Mouse (Mus musculus): Measurements from ENCODE around the gene Uchl1. TPM values are rescaled to one million over a fixed set of nuclear protein-coding genes. Genes with fewer than 3 reads are reported as not detected.
A peak's percentile ranks its signal among the peaks of the same experiment; 100 is the strongest.

The Uchl1 gene
- polyA plus RNA-seq, 1 experiment from 2014 or later = 18.3 TPM

DNA sequence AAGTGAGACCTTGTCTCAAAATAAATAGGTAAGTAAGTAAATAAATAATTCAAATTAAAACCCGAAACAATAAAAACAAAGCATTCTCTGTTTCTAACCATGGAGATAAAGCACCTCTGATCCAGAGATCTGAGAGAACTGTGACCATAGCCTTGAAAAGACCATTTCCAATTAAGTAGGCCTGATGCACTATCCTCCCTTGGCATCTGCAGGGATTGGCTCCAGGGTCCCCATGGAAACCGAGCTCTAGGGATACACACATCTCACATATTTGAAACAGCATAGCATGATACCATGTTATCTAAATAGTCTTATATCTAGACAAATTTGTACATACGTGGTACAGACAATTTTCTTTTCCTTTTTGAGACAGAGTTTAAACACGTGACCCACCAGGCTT, 26.1 kb downstream of the Uchl1 start:
- H3K27ac ChIP-seq (ENCODE audit: low read length) = no peak overlapping the region
- WGBS = 90% methylated on average over 4 of the region's 4 CpGs
- TF ChIP-seq EP300 (IDR thresholded peaks at IDR 0.05) (no peak), CTCF (IDR thresholded peaks at IDR 0.05) (no peak)
- H3K4me1 ChIP-seq (ENCODE audit: insufficient read depth, low read depth, low read length) = no peaks in the 10 kb centered on the region; the same call in 1 of the 2 replicates
- no peaks in the 10 kb centered on the region for H3K27me3 ChIP-seq (replicated peaks; ENCODE audit: insufficient read depth, low read length)
- H3K4me2 ChIP-seq (replicated peaks; ENCODE audit: low read depth, low read length) = no peak overlapping the region
- H3K9ac ChIP-seq (replicated peaks; ENCODE audit: low read depth) = no peak overlapping the region
- ATAC-seq = no peak
- no peaks in the 10 kb centered on the region for H3K9me3 ChIP-seq (ENCODE audit: low read length)
- H3K4me3 ChIP-seq (ENCODE audit: low read depth, low read length) = no peak overlapping the region
- DNase-seq (ENCODE audit: low spot score) = no peak
- H3K36me3 ChIP-seq (ENCODE audit: insufficient read depth, low read length) = no peaks in the 10 kb centered on the region

DNA sequence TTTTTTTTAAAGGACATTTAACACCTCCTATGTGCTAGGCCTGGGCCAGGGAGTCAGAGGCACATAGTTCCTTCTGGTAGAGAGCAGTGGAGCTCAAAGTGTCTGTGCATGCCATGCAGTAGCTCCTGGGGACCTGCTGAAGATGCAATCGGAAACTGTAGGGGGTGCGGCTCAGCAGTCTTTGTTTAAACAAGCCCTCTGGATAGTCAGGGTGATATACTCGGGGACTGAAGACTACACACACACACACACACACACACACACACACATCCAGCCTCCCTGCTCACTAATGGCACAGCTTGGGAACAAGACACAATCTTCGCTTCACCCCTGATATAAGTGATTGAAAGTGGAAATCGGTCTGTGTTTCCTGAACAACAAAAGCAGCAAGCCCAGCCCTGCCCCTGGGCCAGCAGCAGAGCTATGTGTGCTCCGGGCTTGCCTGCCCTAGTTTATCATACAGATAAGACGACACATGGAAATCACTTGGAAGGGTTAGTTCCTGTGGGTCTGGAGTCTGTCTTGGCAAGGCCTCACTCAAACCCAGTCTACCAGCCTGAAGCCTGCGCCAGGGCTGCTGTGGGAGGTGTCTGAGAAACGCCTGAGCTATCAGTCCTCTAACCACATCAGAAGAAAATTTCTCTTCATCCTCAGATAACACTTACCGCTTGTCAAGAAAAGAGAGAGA, 27.6 kb downstream of the Uchl1 start:
- WGBS = 31% methylated on average over 10 of the region's 10 CpGs
- DNase-seq (ENCODE audit: low spot score) (peak; percentile 35), ATAC-seq (peak; percentile 43)
- Histone ChIP-seq H3K4me3 (ENCODE audit: low read depth, low read length) (no peak overlapping the region), H3K4me2 (replicated peaks; ENCODE audit: low read depth, low read length) (no peak overlapping the region), H3K4me1 (ENCODE audit: insufficient read depth, low read depth, low read length) (no peaks in the 10 kb centered on the region; the same call in 1 of the 2 replicates), H3K36me3 (ENCODE audit: insufficient read depth, low read length) (no peaks in the 10 kb centered on the region), H3K9me3 (ENCODE audit: low read length) (no peaks in the 10 kb centered on the region), H3K27ac (ENCODE audit: low read length) (no peak overlapping the region), H3K9ac (replicated peaks; ENCODE audit: low read depth) (no peak overlapping the region), H3K27me3 (replicated peaks; ENCODE audit: insufficient read depth, low read length) (no peaks in the 10 kb centered on the region)
- TF ChIP-seq EP300 (IDR thresholded peaks at IDR 0.05) = no peak
- TF ChIP-seq CTCF (IDR thresholded peaks at IDR 0.05) = peak; percentile 37

DNA sequence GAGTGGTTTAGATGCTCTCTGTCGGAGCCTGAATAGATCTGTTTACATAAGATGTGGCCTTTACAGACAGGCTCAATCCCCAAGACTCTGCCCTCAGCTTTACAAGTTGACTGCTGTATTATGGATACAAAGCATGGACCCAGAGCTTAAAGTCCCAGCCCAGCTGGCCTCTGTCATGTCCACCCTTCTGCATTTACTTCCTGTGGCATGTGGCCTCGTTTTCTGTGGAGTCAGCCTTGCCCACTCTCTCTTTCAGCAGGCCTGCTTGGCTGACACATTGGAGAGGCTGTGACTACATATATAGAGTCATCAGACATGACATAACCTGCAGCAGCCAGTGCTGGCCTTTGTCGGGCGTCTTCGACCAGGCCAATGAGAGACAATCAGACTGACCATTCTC, 32.0 kb downstream of the Uchl1 start:
- 71% methylated on average over 5 of the region's 5 CpGs for WGBS
- H3K4me3 ChIP-seq (ENCODE audit: low read depth, low read length) = no peak overlapping the region

DNA sequence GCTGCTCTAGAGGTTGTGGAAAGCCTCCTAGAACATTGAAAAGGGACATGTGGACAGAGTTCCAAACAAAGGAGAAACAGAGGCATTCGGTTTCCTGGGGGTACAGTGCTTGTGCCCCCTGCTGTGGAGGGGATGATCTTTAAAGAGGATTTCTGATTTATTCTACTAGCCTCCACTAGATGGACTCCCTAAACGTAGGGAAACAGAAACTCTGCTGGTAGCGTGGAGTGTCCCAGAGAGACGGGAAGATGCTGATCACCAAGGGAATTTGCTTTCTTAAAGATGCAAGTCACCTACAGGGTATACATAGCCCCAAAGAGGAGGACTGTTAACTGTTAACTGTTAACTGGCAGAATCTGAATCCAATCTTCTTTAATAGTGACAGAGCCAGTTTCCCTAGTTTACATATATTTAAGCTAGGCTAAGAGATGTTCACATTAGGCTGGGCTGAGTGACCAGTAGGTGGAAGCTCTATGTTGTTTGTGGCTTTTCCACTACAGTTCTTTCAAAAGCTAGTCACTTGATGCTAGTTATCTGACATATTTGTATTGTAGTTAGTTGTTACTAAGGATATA, 34.6 kb downstream of the Uchl1 start:
- DNase-seq (ENCODE audit: low spot score) = peak; percentile 71
- TF ChIP-seq CTCF (IDR thresholded peaks at IDR 0.05) = peak; percentile 74
- TF ChIP-seq EP300 (IDR thresholded peaks at IDR 0.05) = no peak
- no peak for ATAC-seq
- Histone ChIP-seq H3K9ac (replicated peaks; ENCODE audit: low read depth) (no peak overlapping the region), H3K4me2 (replicated peaks; ENCODE audit: low read depth, low read length) (no peak overlapping the region), H3K27ac (ENCODE audit: low read length) (no peak overlapping the region), H3K27me3 (replicated peaks; ENCODE audit: insufficient read depth, low read length) (no peaks in the 10 kb centered on the region), H3K4me1 (ENCODE audit: insufficient read depth, low read depth, low read length) (peaks cover 6% of the 10 kb centered on the region; the same call in 1 of the 2 replicates), H3K36me3 (ENCODE audit: insufficient read depth, low read length) (no peaks in the 10 kb centered on the region), H3K4me3 (ENCODE audit: low read depth, low read length) (no peak overlapping the region), H3K9me3 (ENCODE audit: low read length) (no peaks in the 10 kb centered on the region)
- WGBS = 12% methylated on average over 4 of the region's 4 CpGs

More for the DNA sequence above, 32.0 kb downstream of the Uchl1 start:
- H3K9me3 ChIP-seq (ENCODE audit: low read length) = no peaks in the 10 kb centered on the region
- DNase-seq (ENCODE audit: low spot score) (peak; percentile 55), ATAC-seq (peak; percentile 43)
- H3K27me3 ChIP-seq (replicated peaks; ENCODE audit: insufficient read depth, low read length) = no peaks in the 10 kb centered on the region
- H3K9ac ChIP-seq (replicated peaks; ENCODE audit: low read depth) = no peak overlapping the region
- H3K4me2 ChIP-seq (replicated peaks; ENCODE audit: low read depth, low read length) = no peak overlapping the region
- peaks cover under 1% of the 10 kb centered on the region; the same call in 1 of the 2 replicates for H3K4me1 ChIP-seq (ENCODE audit: insufficient read depth, low read depth, low read length)
- H3K36me3 ChIP-seq (ENCODE audit: insufficient read depth, low read length) = no peaks in the 10 kb centered on the region
- no peak for TF ChIP-seq EP300 (IDR thresholded peaks at IDR 0.05)
- no peak for TF ChIP-seq CTCF (IDR thresholded peaks at IDR 0.05)
- H3K27ac ChIP-seq (ENCODE audit: low read length) = no peak overlapping the region

DNA sequence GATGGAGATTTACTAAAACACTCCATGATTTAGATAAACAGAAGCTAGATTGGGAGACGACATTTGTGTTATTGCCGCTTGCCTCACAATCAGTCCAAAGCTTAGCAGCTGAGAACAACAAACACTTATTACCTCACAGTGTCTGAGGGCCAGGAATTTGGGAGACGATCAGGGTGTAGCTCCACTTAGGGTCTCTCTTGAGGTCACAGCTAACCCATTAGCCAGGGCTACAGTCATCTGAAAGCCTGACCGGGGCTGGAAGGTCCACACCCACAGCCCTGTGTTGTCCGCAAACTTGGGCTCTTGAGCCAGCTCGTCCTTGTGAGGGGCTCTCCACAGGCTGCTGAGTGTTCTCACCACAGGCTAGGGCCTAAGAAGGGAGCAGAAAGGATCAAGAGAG, 36.9 kb downstream of the Uchl1 start:
- DNase-seq (ENCODE audit: low spot score) (peak; percentile 88), ATAC-seq (peak; percentile 90)
- TF ChIP-seq EP300 (IDR thresholded peaks at IDR 0.05) (peak; percentile 80), CTCF (IDR thresholded peaks at IDR 0.05) (no peak)
- no peaks in the 10 kb centered on the region for H3K9me3 ChIP-seq (ENCODE audit: low read length)
- H3K4me1 ChIP-seq (ENCODE audit: insufficient read depth, low read depth, low read length) = peaks cover 6% of the 10 kb centered on the region; the same call in 1 of the 2 replicates
- H3K4me3 ChIP-seq (ENCODE audit: low read depth, low read length) = no peak overlapping the region
- no peaks in the 10 kb centered on the region for H3K36me3 ChIP-seq (ENCODE audit: insufficient read depth, low read length)
- WGBS = 28% methylated on average over 6 of the region's 6 CpGs
- no peaks in the 10 kb centered on the region for H3K27me3 ChIP-seq (replicated peaks; ENCODE audit: insufficient read depth, low read length)
- peak overlapping the region; percentile 86 for H3K27ac ChIP-seq (ENCODE audit: low read length)
- H3K4me2 ChIP-seq (replicated peaks; ENCODE audit: low read depth, low read length) = no peak overlapping the region; the same call in 1 of the 2 replicates
- H3K9ac ChIP-seq (replicated peaks; ENCODE audit: low read depth) = no peak overlapping the region

DNA sequence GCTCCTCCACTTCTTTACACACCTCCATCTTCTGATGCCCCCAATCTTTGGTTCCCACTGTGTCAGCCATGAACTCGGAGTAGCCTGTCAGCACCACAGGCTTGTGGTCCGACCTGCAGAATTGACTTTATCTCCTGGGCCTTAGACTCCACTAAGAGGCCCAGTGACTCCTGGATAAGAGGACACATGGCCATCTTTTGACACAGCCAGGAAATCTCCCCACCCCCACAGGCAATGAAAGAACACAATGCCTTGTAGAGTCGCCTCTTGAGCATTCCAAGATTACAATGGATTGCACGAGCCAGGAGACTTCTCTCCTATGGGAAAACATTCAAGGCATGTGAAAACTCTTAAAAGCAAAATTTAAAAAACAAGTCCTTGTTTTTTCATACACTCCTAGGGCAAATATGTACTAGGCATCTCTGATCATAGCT, 39.6 kb downstream of the Uchl1 start:
- Histone ChIP-seq H3K4me2 (replicated peaks; ENCODE audit: low read depth, low read length) (no peak overlapping the region), H3K27ac (ENCODE audit: low read length) (peak overlapping the region; percentile 52), H3K9ac (replicated peaks; ENCODE audit: low read depth) (no peak overlapping the region), H3K4me3 (ENCODE audit: low read depth, low read length) (no peak overlapping the region), H3K36me3 (ENCODE audit: insufficient read depth, low read length) (no peaks in the 10 kb centered on the region), H3K27me3 (replicated peaks; ENCODE audit: insufficient read depth, low read length) (no peaks in the 10 kb centered on the region), H3K9me3 (ENCODE audit: low read length) (no peaks in the 10 kb centered on the region), H3K4me1 (ENCODE audit: insufficient read depth, low read depth, low read length) (peaks cover 6% of the 10 kb centered on the region; the same call in 1 of the 2 replicates)
- WGBS = 47% methylated on average over 4 of the region's 4 CpGs
- ATAC-seq (peak; percentile 52; the same call in 1 of the 2 replicates), DNase-seq (ENCODE audit: low spot score) (peak; percentile 62)
- TF ChIP-seq CTCF (IDR thresholded peaks at IDR 0.05) (no peak), EP300 (IDR thresholded peaks at IDR 0.05) (peak; percentile 98)

Measured in lung, postnatal 0 days (tissue).